Mouse (Mus musculus): Measurements from ENCODE around the gene Gins2. TPM values are rescaled to one million over a fixed set of nuclear protein-coding genes. Genes with fewer than 3 reads are reported as not detected.

Gene Gins2
- polyA plus RNA-seq, 1 experiment = 35.4 TPM

DNA sequence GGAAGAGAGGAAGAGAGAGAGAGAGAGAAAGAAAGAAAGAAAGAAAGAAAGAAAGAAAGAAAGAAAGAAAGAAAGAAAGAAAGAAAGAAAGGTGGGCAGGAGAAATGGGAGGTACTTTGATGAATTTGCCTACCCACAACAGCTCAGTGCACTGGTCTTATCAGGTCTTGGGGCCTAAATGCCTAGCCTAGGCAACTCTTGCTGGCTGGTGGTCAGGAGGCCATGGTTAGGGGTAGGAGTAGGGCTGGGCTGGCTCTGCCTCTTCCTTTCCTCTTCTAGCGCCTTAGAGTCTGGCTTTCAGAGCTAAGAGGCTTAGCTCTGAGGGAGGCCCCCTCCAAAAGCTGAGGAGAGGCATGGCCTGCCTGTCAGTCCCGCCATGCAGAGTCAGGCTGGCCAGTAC lies 34.5 kb upstream of the Gins2 start:
- Histone ChIP-seq H3K4me1 (peaks cover 47% of the 10 kb centered on the region), H3K36me3 (replicated peaks; ENCODE audit: low read length) (no peaks in the 10 kb centered on the region), H3K9me3 (no peaks in the 10 kb centered on the region), H3K27me3 (replicated peaks) (peaks cover 19% of the 10 kb centered on the region), H3K4me3 (replicated peaks) (no peak overlapping the region)
- TF ChIP-seq GATA1 (IDR thresholded peaks at IDR 0.05; ENCODE audit: borderline replicate concordance, low read length) (no peak), FLI1 (IDR thresholded peaks at IDR 0.05; ENCODE audit: low read length) (no peak)

- Histone ChIP-seq H3K36me3 (replicated peaks; ENCODE audit: low read length) (no peaks in the 10 kb centered on the region), H3K9me3 (no peaks in the 10 kb centered on the region), H3K4me3 (replicated peaks) (no peak overlapping the region), H3K27me3 (replicated peaks) (peaks cover 12% of the 10 kb centered on the region), H3K4me1 (peaks cover 61% of the 10 kb centered on the region)
- TF ChIP-seq GATA1 (IDR thresholded peaks at IDR 0.05; ENCODE audit: borderline replicate concordance, low read length) (no peak), FLI1 (IDR thresholded peaks at IDR 0.05; ENCODE audit: low read length) (no peak)
Observed at GRCm38 (mm10) chr8:120622161-120622560, 33.1 kb upstream of the Gins2 start.

GRCm38 (mm10) chr8:120620441-120620840 lies 31.3 kb upstream of the Gins2 start:
- TF ChIP-seq GATA1 (IDR thresholded peaks at IDR 0.05; ENCODE audit: borderline replicate concordance, low read length) = no peak
- Histone ChIP-seq H3K4me3 (replicated peaks) (peak overlapping the region; percentile 54), H3K9me3 (no peaks in the 10 kb centered on the region), H3K27me3 (replicated peaks) (peaks cover 20% of the 10 kb centered on the region), H3K36me3 (replicated peaks; ENCODE audit: low read length) (no peaks in the 10 kb centered on the region), H3K4me1 (peaks cover 76% of the 10 kb centered on the region)

- H3K27me3 ChIP-seq (replicated peaks) = peaks cover 25% of the 10 kb centered on the region
- H3K36me3 ChIP-seq (replicated peaks; ENCODE audit: low read length) = no peaks in the 10 kb centered on the region
- H3K4me1 ChIP-seq = peaks cover 72% of the 10 kb centered on the region
- no peak for TF ChIP-seq FLI1 (IDR thresholded peaks at IDR 0.05; ENCODE audit: low read length)
- no peaks in the 10 kb centered on the region for H3K9me3 ChIP-seq
- peak overlapping the region; percentile 46 for H3K4me3 ChIP-seq (replicated peaks)
Observed at GRCm38 (mm10) chr8:120619235-120620180, 30.4 kb upstream of the Gins2 start.

GRCm38 (mm10) chr8:120618110-120618509 lies 29.0 kb upstream of the Gins2 start:
- H3K36me3 ChIP-seq (replicated peaks; ENCODE audit: low read length) = no peaks in the 10 kb centered on the region
- no peak overlapping the region for H3K4me3 ChIP-seq (replicated peaks)
- no peak for TF ChIP-seq GATA1 (IDR thresholded peaks at IDR 0.05; ENCODE audit: borderline replicate concordance, low read length)
- no peak for TF ChIP-seq FLI1 (IDR thresholded peaks at IDR 0.05; ENCODE audit: low read length)
- peaks cover 37% of the 10 kb centered on the region for H3K27me3 ChIP-seq (replicated peaks)
- no peaks in the 10 kb centered on the region for H3K9me3 ChIP-seq
- H3K4me1 ChIP-seq = peaks cover 68% of the 10 kb centered on the region

GRCm38 (mm10) chr8:120616663-120617626 lies 27.8 kb upstream of the Gins2 start:
- peaks cover 45% of the 10 kb centered on the region for H3K27me3 ChIP-seq (replicated peaks)
- H3K4me3 ChIP-seq (replicated peaks) = no peak overlapping the region
- no peaks in the 10 kb centered on the region for H3K36me3 ChIP-seq (replicated peaks; ENCODE audit: low read length)
- peaks cover 67% of the 10 kb centered on the region for H3K4me1 ChIP-seq
- TF ChIP-seq GATA1 (IDR thresholded peaks at IDR 0.05; ENCODE audit: borderline replicate concordance, low read length) (no peak), FLI1 (IDR thresholded peaks at IDR 0.05; ENCODE audit: low read length) (no peak)
- no peaks in the 10 kb centered on the region; the same call in 1 of the 2 replicates for H3K9me3 ChIP-seq

DNA sequence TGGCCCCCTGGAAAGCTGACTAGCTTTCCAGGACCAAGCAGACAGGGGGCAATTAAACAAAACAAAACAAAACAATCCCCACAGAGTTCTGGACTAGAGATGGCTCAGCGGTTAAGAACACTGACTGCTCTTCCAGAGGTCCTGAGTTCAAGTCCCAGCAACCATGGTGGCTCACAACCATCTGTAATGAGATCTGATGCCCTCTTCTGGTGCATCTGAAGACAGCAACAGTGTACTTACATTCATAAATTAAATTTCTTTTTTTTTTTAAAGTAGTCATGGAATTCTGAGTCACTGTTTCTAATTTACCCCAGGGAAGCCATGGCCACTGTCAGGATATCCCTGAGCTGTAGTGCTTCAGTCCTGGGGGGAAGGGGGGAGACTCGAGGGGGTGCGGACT lies 25.4 kb upstream of the Gins2 start:
- Histone ChIP-seq H3K27me3 (replicated peaks) (peaks cover 66% of the 10 kb centered on the region), H3K36me3 (replicated peaks; ENCODE audit: low read length) (no peaks in the 10 kb centered on the region), H3K4me1 (peaks cover 46% of the 10 kb centered on the region), H3K4me3 (replicated peaks) (no peak overlapping the region), H3K9me3 (peaks cover 7% of the 10 kb centered on the region)
- TF ChIP-seq GATA1 (IDR thresholded peaks at IDR 0.05; ENCODE audit: borderline replicate concordance, low read length) (no peak), FLI1 (IDR thresholded peaks at IDR 0.05; ENCODE audit: low read length) (no peak)

GRCm38 (mm10) chr8:120610824-120611223 lies 21.7 kb upstream of the Gins2 start:
- H3K36me3 ChIP-seq (replicated peaks; ENCODE audit: low read length) = no peaks in the 10 kb centered on the region
- peaks cover 7% of the 10 kb centered on the region for H3K9me3 ChIP-seq
- TF ChIP-seq GATA1 (IDR thresholded peaks at IDR 0.05; ENCODE audit: borderline replicate concordance, low read length) = no peak
- no peak for TF ChIP-seq FLI1 (IDR thresholded peaks at IDR 0.05; ENCODE audit: low read length)
- H3K27me3 ChIP-seq (replicated peaks) = peaks cover 64% of the 10 kb centered on the region
- H3K4me1 ChIP-seq = peaks cover 39% of the 10 kb centered on the region
- H3K4me3 ChIP-seq (replicated peaks) = no peak overlapping the region

DNA sequence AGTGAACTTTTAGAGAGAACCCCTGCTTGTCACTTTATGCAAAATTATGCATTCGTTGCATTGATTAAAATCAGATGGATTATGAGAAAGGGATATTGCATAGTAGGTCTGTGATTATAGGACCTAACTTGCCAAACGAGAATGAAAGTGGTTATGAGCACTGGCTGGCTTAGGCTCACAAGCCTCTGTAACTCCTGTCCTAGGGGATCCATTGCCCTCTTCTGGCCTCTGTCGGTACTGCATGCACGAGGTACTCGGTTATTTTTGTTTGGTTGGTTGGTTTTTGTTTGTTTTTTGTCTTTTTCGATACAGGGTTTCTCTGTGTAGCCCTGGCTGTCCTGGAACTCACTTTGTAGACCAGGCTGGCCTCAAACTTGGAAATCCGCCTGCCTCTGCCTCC lies 18.8 kb upstream of the Gins2 start:
- TF ChIP-seq FLI1 (IDR thresholded peaks at IDR 0.05; ENCODE audit: low read length) (no peak), GATA1 (IDR thresholded peaks at IDR 0.05; ENCODE audit: borderline replicate concordance, low read length) (no peak)
- peaks cover 7% of the 10 kb centered on the region for H3K9me3 ChIP-seq
- H3K4me3 ChIP-seq (replicated peaks) = peak overlapping the region; percentile 83
- peaks cover 34% of the 10 kb centered on the region for H3K4me1 ChIP-seq
- peaks cover 45% of the 10 kb centered on the region for H3K27me3 ChIP-seq (replicated peaks)
- H3K36me3 ChIP-seq (replicated peaks; ENCODE audit: low read length) = no peaks in the 10 kb centered on the region

All from megakaryocyte, embryonic 14.5 days (primary cell).